Mouse (Mus musculus): ENCODE data around the gene Mettl8. TPM values are rescaled to one million over a fixed set of nuclear protein-coding genes. Genes with fewer than 3 reads are reported as not detected.

The Mettl8 gene
- total RNA-seq, 1 experiment from 2014 or later = 7.7 TPM

- ATAC-seq (replicated peaks; ENCODE audit: insufficient number of reproducible peaks, low FRiP score, low TSS enrichment, poor library complexity, severe bottlenecking) = no peak
Measured at GRCm38 (mm10) chr2:70951944-70952343, 103.4 kb downstream of the Mettl8 start.

GRCm38 (mm10) chr2:70944511-70945305 is 110.7 kb downstream of the Mettl8 start:
- no peak for ATAC-seq (replicated peaks; ENCODE audit: insufficient number of reproducible peaks, low FRiP score, low TSS enrichment, poor library complexity, severe bottlenecking)

- no peak for ATAC-seq (replicated peaks; ENCODE audit: insufficient number of reproducible peaks, low FRiP score, low TSS enrichment, poor library complexity, severe bottlenecking)
Measured at GRCm38 (mm10) chr2:70940826-70941225, 114.6 kb downstream of the Mettl8 start.

GRCm38 (mm10) chr2:70938844-70939494 is 116.4 kb downstream of the Mettl8 start:
- no peak for ATAC-seq (replicated peaks; ENCODE audit: insufficient number of reproducible peaks, low FRiP score, low TSS enrichment, poor library complexity, severe bottlenecking)

- ATAC-seq (replicated peaks; ENCODE audit: insufficient number of reproducible peaks, low FRiP score, low TSS enrichment, poor library complexity, severe bottlenecking) = no peak
Measured at GRCm38 (mm10) chr2:70934772-70935171, 120.6 kb downstream of the Mettl8 start.

GRCm38 (mm10) chr2:70933516-70933915 is 121.9 kb downstream of the Mettl8 start:
- ATAC-seq (replicated peaks; ENCODE audit: insufficient number of reproducible peaks, low FRiP score, low TSS enrichment, poor library complexity, severe bottlenecking) = no peak

- no peak for ATAC-seq (replicated peaks; ENCODE audit: insufficient number of reproducible peaks, low FRiP score, low TSS enrichment, poor library complexity, severe bottlenecking)
Measured at GRCm38 (mm10) chr2:70932965-70933364, 122.4 kb downstream of the Mettl8 start.

GRCm38 (mm10) chr2:70930631-70931288 is 124.6 kb downstream of the Mettl8 start:
- ATAC-seq (replicated peaks; ENCODE audit: insufficient number of reproducible peaks, low FRiP score, low TSS enrichment, poor library complexity, severe bottlenecking) = peak; percentile 38; the same call in 1 of the 2 replicates

- no peak for ATAC-seq (replicated peaks; ENCODE audit: insufficient number of reproducible peaks, low FRiP score, low TSS enrichment, poor library complexity, severe bottlenecking)
Measured at GRCm38 (mm10) chr2:70929714-70930113, 125.7 kb downstream of the Mettl8 start.

GRCm38 (mm10) chr2:70924049-70924448 is 131.3 kb downstream of the Mettl8 start:
- no peak for ATAC-seq (replicated peaks; ENCODE audit: insufficient number of reproducible peaks, low FRiP score, low TSS enrichment, poor library complexity, severe bottlenecking)

- ATAC-seq (replicated peaks; ENCODE audit: insufficient number of reproducible peaks, low FRiP score, low TSS enrichment, poor library complexity, severe bottlenecking) = no peak
Measured at GRCm38 (mm10) chr2:70922814-70923213, 132.6 kb downstream of the Mettl8 start.

GRCm38 (mm10) chr2:70920937-70921596 is 134.3 kb downstream of the Mettl8 start:
- ATAC-seq (replicated peaks; ENCODE audit: insufficient number of reproducible peaks, low FRiP score, low TSS enrichment, poor library complexity, severe bottlenecking) = no peak

GRCm38 (mm10) chr2:70919913-70920522 is 135.4 kb downstream of the Mettl8 start:
- no peak; the same call in 1 of the 2 replicates for ATAC-seq (replicated peaks; ENCODE audit: insufficient number of reproducible peaks, low FRiP score, low TSS enrichment, poor library complexity, severe bottlenecking)

- ATAC-seq (replicated peaks; ENCODE audit: insufficient number of reproducible peaks, low FRiP score, low TSS enrichment, poor library complexity, severe bottlenecking) = no peak
Measured at GRCm38 (mm10) chr2:70918516-70918915, 136.9 kb downstream of the Mettl8 start.

Other genes with a start within 250 kb of the Mettl8 start
- 79.4 to 108 TPM (median 81.9 TPM) in 3 replicates for gene Tlk1, start 229.9 kb downstream of the Mettl8 start, total RNA-seq (2017)
- 10.7 to 18.0 TPM (median 13.4 TPM) in 3 replicates for gene Dcaf17, start 255 bp downstream of the Mettl8 start, total RNA-seq (2017)
- gene Cybrd1, start 62.3 kb upstream of the Mettl8 start, total RNA-seq (2017) = 0.19 TPM in 1 of 3 replicates, not detected in the others
- 121 to 141 TPM (median 135 TPM) in 3 replicates for gene Dync1i2, start 156.1 kb upstream of the Mettl8 start, total RNA-seq (2017)

Data from monocyte, adult 5-6 weeks (primary cell).